8 mouse cellular contexts compared by ENCODE assay signal in genomic region chr2:30495909-30496861, GRCm38 (mm10). TPM values are rescaled to one million over a fixed set of nuclear protein-coding genes. Genes with fewer than 3 reads are reported as not detected.
DNase-seq lines count a peak whose midpoint lies in the region; ATAC-seq lines count a peak whose summit lies in the region.

No protein-coding gene starts in this region.

- H3K36me3 ChIP-seq in embryonic facial prominence, embryonic 15.5 days, result no peaks in the 10 kb centered on the region
- H3K36me3 ChIP-seq in heart, embryonic 13.5 days, result no peaks in the 10 kb centered on the region
- H3K36me3 ChIP-seq in kidney, embryonic 15.5 days, result no peaks in the 10 kb centered on the region
- no peaks in the 10 kb centered on the region for H3K36me3 ChIP-seq in midbrain, embryonic 16.5 days (ENCODE audit: control insufficient read depth, insufficient read depth, low read length)

- peak overlapping the region; percentile 37 for H3K4me3 ChIP-seq in embryonic facial prominence, embryonic 15.5 days (replicated peaks)
- peak overlapping the region; percentile 45 for H3K4me3 ChIP-seq in heart, embryonic 13.5 days
- H3K4me3 ChIP-seq in kidney, embryonic 15.5 days (replicated peaks), result peak overlapping the region; percentile 37
- H3K4me3 ChIP-seq in midbrain, embryonic 16.5 days (ENCODE audit: low read depth, low read length), result peak overlapping the region; percentile 20

- ATAC-seq in embryonic facial prominence, embryonic 15.5 days (ENCODE audit: insufficient number of reproducible peaks, low FRiP score, low TSS enrichment, low read depth), result peak; percentile 89
- ATAC-seq in heart, embryonic 13.5 days (ENCODE audit: extremely low read depth, insufficient number of reproducible peaks, low FRiP score, low TSS enrichment), result peak; percentile 74
- peak; percentile 96 for ATAC-seq in kidney, embryonic 15.5 days (replicated peaks; ENCODE audit: low FRiP score)
- ATAC-seq in midbrain, embryonic 16.5 days, result peak; percentile 97

- no peak overlapping the region; the same call in 1 of the 2 replicates for H3K9ac ChIP-seq in embryonic facial prominence, embryonic 15.5 days
- H3K9ac ChIP-seq in heart, embryonic 13.5 days, result peak overlapping the region; percentile 48
- H3K9ac ChIP-seq in kidney, embryonic 15.5 days, result peak overlapping the region; percentile 32; the same call in 1 of the 2 replicates
- peak overlapping the region; percentile 42; the same call in 1 of the 2 replicates for H3K9ac ChIP-seq in midbrain, embryonic 16.5 days (ENCODE audit: low read depth, low read length)

- H3K4me1 ChIP-seq in embryonic facial prominence, embryonic 15.5 days, result peaks cover 7% of the 10 kb centered on the region
- H3K4me1 ChIP-seq in heart, embryonic 13.5 days, result peaks cover 13% of the 10 kb centered on the region
- peaks cover 11% of the 10 kb centered on the region for H3K4me1 ChIP-seq in kidney, embryonic 15.5 days
- peaks cover 3% of the 10 kb centered on the region; the same call in 1 of the 2 replicates for H3K4me1 ChIP-seq in midbrain, embryonic 16.5 days (ENCODE audit: control insufficient read depth, insufficient read depth, low read length)

- DNase-seq in urinary bladder, adult 18-20 months (ENCODE audit: low spot score in 2 of 2), result peak; percentile 53 to 61
- DNase-seq in urinary bladder, postnatal 10 days (ENCODE audit: low spot score), result no peak
- peak; percentile 52 for DNase-seq in liver
- peak; percentile 61 to 65 for DNase-seq in spleen, postnatal 36 days (ENCODE audit: low spot score in 2 of 2)

- peak overlapping the region; percentile 17; the same call in 1 of the 2 replicates for H3K27ac ChIP-seq in embryonic facial prominence, embryonic 15.5 days (replicated peaks)
- peak overlapping the region; percentile 33; the same call in 1 of the 2 replicates for H3K27ac ChIP-seq in heart, embryonic 13.5 days (replicated peaks)
- H3K27ac ChIP-seq in kidney, embryonic 15.5 days, result peak overlapping the region; percentile 68
- 0 out of 2 replicates have a peak overlapping the region, but pooled peaks have one; percentile 18 for H3K27ac ChIP-seq in midbrain, embryonic 16.5 days (ENCODE audit: low read length)

- no peaks in the 10 kb centered on the region for H3K27me3 ChIP-seq in embryonic facial prominence, embryonic 15.5 days
- H3K27me3 ChIP-seq in heart, embryonic 13.5 days (replicated peaks), result no peaks in the 10 kb centered on the region
- H3K27me3 ChIP-seq in kidney, embryonic 15.5 days, result no peaks in the 10 kb centered on the region
- H3K27me3 ChIP-seq in midbrain, embryonic 16.5 days (ENCODE audit: control insufficient read depth, insufficient read depth, low read depth, low read length), result no peaks in the 10 kb centered on the region

- no peaks in the 10 kb centered on the region for H3K9me3 ChIP-seq in embryonic facial prominence, embryonic 15.5 days (replicated peaks)
- H3K9me3 ChIP-seq in heart, embryonic 13.5 days, result no peaks in the 10 kb centered on the region
- H3K9me3 ChIP-seq in kidney, embryonic 15.5 days (replicated peaks), result no peaks in the 10 kb centered on the region
- no peaks in the 10 kb centered on the region for H3K9me3 ChIP-seq in midbrain, embryonic 16.5 days (replicated peaks; ENCODE audit: control insufficient read depth, low read length, poor library complexity, severe bottlenecking)

- WGBS in embryonic facial prominence, embryonic 15.5 days, result 24% methylated on average over 22 of the region's 22 CpGs
- 23% methylated on average over 22 of the region's 22 CpGs for WGBS in heart, embryonic 13.5 days
- 24% methylated on average over 22 of the region's 22 CpGs for WGBS in kidney, embryonic 15.5 days
- WGBS in midbrain, embryonic 16.5 days, result 27% methylated on average over 22 of the region's 22 CpGs

- peak overlapping the region; percentile 58 for H3K4me2 ChIP-seq in embryonic facial prominence, embryonic 15.5 days (replicated peaks)
- peak overlapping the region; percentile 64 for H3K4me2 ChIP-seq in heart, embryonic 13.5 days
- peak overlapping the region; percentile 67 for H3K4me2 ChIP-seq in kidney, embryonic 15.5 days
- H3K4me2 ChIP-seq in midbrain, embryonic 16.5 days (ENCODE audit: low read length), result peak overlapping the region; percentile 47

RNA-seq across cellular contexts. Expression of gene Ier5l, which starts 22.2 kb away (rescaled TPM):
- 2.2 and 3.0 TPM in 2 replicates for polyA plus RNA-seq in embryonic facial prominence, embryonic 15.5 days (2015; fragmentation: Nextera tagmentation; extraction: Ambion mirVana)
- polyA plus RNA-seq in heart, embryonic 13.5 days (2015; fragmentation: Nextera tagmentation; extraction: Ambion mirVana), result 0.96 and 1.0 TPM in 2 replicates
- 3.3 and 3.5 TPM in 2 replicates for polyA plus RNA-seq in kidney, embryonic 15.5 days (2015; fragmentation: Nextera tagmentation; extraction: Ambion mirVana)
- 2.0 TPM in 2 replicates for polyA plus RNA-seq in midbrain, embryonic 16.5 days (2015; fragmentation: Nextera tagmentation; extraction: Ambion mirVana)

Comparison
In these comparisons a context has a peak if more than half of its experiments do, and no peak if none do; other contexts are left out.
1. H3K27ac ChIP-seq: peak in every context shown above with its lines; median percentile 68 in kidney, embryonic 15.5 days; 33 in heart, embryonic 13.5 days; 18 in midbrain, embryonic 16.5 days; 17 in embryonic facial prominence, embryonic 15.5 days.